Mouse (Mus musculus): ENCODE measurements around the gene Gosr1. TPM values are rescaled to one million over a fixed set of nuclear protein-coding genes. Genes with fewer than 3 reads are reported as not detected.
"Not testable (repeated sequence)": the region's sequence is repeated elsewhere in the genome, so short reads cannot be mapped to it uniquely, and the experiment has no call there.

Gosr1 gene
- 32.7 and 33.7 TPM in 2 replicates for polyA plus RNA-seq (2014; fragmentation: Nextera tagmentation; extraction: Ambion mirVana)

DNA sequence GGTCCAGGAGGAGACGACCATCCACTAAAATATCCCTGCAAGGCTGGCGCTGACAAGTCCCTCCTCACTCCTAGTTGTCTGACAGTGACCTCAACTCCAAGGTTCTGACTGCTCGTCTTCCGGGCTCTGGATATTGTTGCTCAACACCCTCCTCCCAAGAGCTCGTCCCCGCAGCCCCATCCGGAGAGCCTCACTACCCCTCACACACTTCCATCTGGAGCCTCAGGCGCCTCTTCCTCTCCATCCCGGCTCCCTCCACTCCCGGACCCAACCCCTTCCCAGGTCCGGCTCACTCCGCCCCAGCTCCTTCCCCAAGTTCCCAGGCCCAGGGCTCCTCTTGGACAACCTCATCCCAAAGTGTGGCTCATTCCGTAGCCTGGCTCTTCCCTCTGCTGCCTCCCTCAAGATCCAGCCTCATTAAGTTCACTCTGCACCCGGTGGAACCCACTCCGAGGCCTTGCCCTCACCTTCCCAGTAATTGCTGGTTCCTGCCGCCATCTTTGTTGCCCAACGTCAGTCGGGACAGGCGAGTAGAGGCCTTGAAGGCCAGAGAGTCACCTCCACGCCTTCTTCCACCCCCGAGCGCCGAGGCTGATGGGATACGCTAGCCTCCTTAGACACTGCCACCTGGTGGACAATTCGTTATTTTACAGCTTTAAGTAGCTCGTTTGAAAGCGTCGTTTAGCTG is at the start of gene Gosr1:
Gosr1 (minus strand) TSS at position 527 of the 688 bp plus-strand sequence.
- Histone ChIP-seq H3K4me3 (ENCODE audit: low read depth, low read length) (peak within 1 kb of the TSS; percentile 82), H3K9me3 (ENCODE audit: control insufficient read depth, low read length) (no peaks in the 10 kb centered on the region), H3K27me3 (ENCODE audit: control insufficient read depth, insufficient read depth, low read length) (no peaks in the 10 kb centered on the region), H3K9ac (ENCODE audit: low read length) (peak within 1 kb of the TSS; percentile 87), H3K27ac (replicated peaks; ENCODE audit: low read depth, low read length) (no peak within 1 kb of the TSS), H3K4me2 (ENCODE audit: low read depth, severe bottlenecking) (peak within 1 kb of the TSS; percentile 41), H3K4me1 (ENCODE audit: control insufficient read depth, insufficient read depth, low read length) (no peaks in the 10 kb centered on the region), H3K36me3 (ENCODE audit: control insufficient read depth, insufficient read depth, low read length) (peaks cover 7% of the 10 kb centered on the region; the same call in 1 of the 2 replicates)
- WGBS = under 1% methylated on average over 28 of the region's 28 CpGs
- peak; percentile 87 for ATAC-seq (ENCODE audit: insufficient number of reproducible peaks, low FRiP score, low TSS enrichment, low read depth)
- DNase-seq (ENCODE audit: low spot score) = peak; percentile 94

GRCm38 (mm10) chr11:76810706-76811495 is 47.5 kb upstream of the Gosr1 start:
- no peak overlapping the region for H3K27ac ChIP-seq (replicated peaks; ENCODE audit: low read depth, low read length)
- no peaks in the 10 kb centered on the region for H3K27me3 ChIP-seq (ENCODE audit: control insufficient read depth, insufficient read depth, low read length)
- H3K36me3 ChIP-seq (ENCODE audit: control insufficient read depth, insufficient read depth, low read length) = 0 out of 2 replicates have a peak, but pooled peaks cover 2% of the 10 kb centered on the region
- no peak overlapping the region for H3K4me3 ChIP-seq (ENCODE audit: low read depth, low read length)
- H3K4me2 ChIP-seq (ENCODE audit: low read depth, severe bottlenecking) = no peak overlapping the region
- no peaks in the 10 kb centered on the region for H3K4me1 ChIP-seq (ENCODE audit: control insufficient read depth, insufficient read depth, low read length)
- ATAC-seq (ENCODE audit: insufficient number of reproducible peaks, low FRiP score, low TSS enrichment, low read depth) = no peak
- no peak overlapping the region for H3K9ac ChIP-seq (ENCODE audit: low read length)
- H3K9me3 ChIP-seq (ENCODE audit: control insufficient read depth, low read length) = no peaks in the 10 kb centered on the region
- DNase-seq (ENCODE audit: low spot score) = no peak
- 85% methylated on average over 9 of the region's 9 CpGs for WGBS

DNA sequence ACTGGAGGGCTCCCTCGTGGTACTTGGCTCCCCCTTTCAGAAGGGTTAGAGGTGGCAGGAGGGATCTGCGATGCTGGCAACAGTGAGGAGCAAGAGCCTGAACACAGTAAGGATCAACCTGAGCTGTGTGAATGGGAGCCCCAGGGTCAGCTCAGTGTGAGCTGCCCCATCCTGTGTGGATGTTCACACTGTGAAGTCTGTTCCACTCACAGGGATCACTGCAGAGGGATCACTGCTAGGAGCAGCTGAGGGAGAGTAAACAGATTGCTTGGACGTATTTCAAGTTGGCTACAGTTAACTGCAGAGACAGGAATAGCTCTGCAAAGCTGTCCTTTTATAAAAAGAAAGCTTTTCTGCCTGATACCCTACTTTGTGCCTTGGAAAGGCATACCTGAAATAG is 46.1 kb upstream of the Gosr1 start:
- WGBS = 67% methylated on average over 3 of the region's 3 CpGs
- H3K36me3 ChIP-seq (ENCODE audit: control insufficient read depth, insufficient read depth, low read length) = peaks cover 2% of the 10 kb centered on the region; the same call in 1 of the 2 replicates
- no peaks in the 10 kb centered on the region for H3K27me3 ChIP-seq (ENCODE audit: control insufficient read depth, insufficient read depth, low read length)
- ATAC-seq (ENCODE audit: insufficient number of reproducible peaks, low FRiP score, low TSS enrichment, low read depth) = no peak
- no peak for DNase-seq (ENCODE audit: low spot score)
- H3K4me2 ChIP-seq (ENCODE audit: low read depth, severe bottlenecking) = no peak overlapping the region
- no peak overlapping the region for H3K9ac ChIP-seq (ENCODE audit: low read length)
- no peak overlapping the region for H3K27ac ChIP-seq (replicated peaks; ENCODE audit: low read depth, low read length)
- H3K4me1 ChIP-seq (ENCODE audit: control insufficient read depth, insufficient read depth, low read length) = no peaks in the 10 kb centered on the region
- H3K9me3 ChIP-seq (ENCODE audit: control insufficient read depth, low read length) = no peaks in the 10 kb centered on the region
- no peak overlapping the region for H3K4me3 ChIP-seq (ENCODE audit: low read depth, low read length)

GRCm38 (mm10) chr11:76808550-76808949 is 45.2 kb upstream of the Gosr1 start:
- H3K9me3 ChIP-seq (ENCODE audit: control insufficient read depth, low read length) = no peaks in the 10 kb centered on the region
- no peak for DNase-seq (ENCODE audit: low spot score)
- H3K4me2 ChIP-seq (ENCODE audit: low read depth, severe bottlenecking) = no peak overlapping the region
- no peak overlapping the region for H3K9ac ChIP-seq (ENCODE audit: low read length)
- WGBS = 94% methylated on average over 7 of the region's 7 CpGs
- no peak for ATAC-seq (ENCODE audit: insufficient number of reproducible peaks, low FRiP score, low TSS enrichment, low read depth)
- H3K4me3 ChIP-seq (ENCODE audit: low read depth, low read length) = no peak overlapping the region
- no peak overlapping the region for H3K27ac ChIP-seq (replicated peaks; ENCODE audit: low read depth, low read length)
- H3K4me1 ChIP-seq (ENCODE audit: control insufficient read depth, insufficient read depth, low read length) = no peaks in the 10 kb centered on the region
- peaks cover 2% of the 10 kb centered on the region; the same call in 1 of the 2 replicates for H3K36me3 ChIP-seq (ENCODE audit: control insufficient read depth, insufficient read depth, low read length)
- no peaks in the 10 kb centered on the region for H3K27me3 ChIP-seq (ENCODE audit: control insufficient read depth, insufficient read depth, low read length)

DNA sequence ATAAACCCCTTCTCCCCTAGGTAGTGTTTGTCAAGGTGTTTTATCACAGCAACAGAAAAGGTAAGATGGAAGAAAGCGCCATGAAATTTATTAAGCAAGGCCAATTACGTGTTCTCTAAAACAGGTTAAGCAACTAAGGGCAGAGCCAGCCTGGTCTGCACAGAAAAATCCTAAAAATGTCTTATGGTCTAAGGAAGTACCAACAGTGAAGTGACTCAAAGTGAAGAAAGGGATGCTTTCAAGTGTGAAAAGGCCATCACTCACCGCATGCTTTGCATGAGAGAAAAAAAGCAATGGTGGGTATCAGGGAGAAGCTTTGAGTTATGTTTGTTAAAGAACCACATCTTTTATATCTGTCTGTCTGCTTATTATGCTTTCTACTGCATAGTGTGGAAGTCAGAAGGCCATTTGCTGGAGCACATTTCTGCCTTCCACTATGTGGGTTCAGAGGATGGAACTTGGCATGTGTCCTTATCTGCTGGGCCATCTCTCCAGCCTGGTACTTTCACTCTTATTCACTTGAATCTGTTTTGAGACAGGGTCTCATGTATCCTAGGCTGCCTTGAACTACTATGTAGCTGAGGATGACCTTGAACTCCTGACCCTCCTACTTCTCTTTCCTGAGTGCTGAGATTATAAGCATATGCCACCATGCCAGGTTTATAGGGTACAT is 43.8 kb upstream of the Gosr1 start:
- Histone ChIP-seq H3K9ac (ENCODE audit: low read length) (no peak overlapping the region), H3K9me3 (ENCODE audit: control insufficient read depth, low read length) (no peaks in the 10 kb centered on the region), H3K27me3 (ENCODE audit: control insufficient read depth, insufficient read depth, low read length) (no peaks in the 10 kb centered on the region), H3K4me3 (ENCODE audit: low read depth, low read length) (no peak overlapping the region), H3K4me2 (ENCODE audit: low read depth, severe bottlenecking) (no peak overlapping the region), H3K4me1 (ENCODE audit: control insufficient read depth, insufficient read depth, low read length) (no peaks in the 10 kb centered on the region), H3K27ac (replicated peaks; ENCODE audit: low read depth, low read length) (no peak overlapping the region), H3K36me3 (ENCODE audit: control insufficient read depth, insufficient read depth, low read length) (peaks cover 2% of the 10 kb centered on the region; the same call in 1 of the 2 replicates)
- no peak for ATAC-seq (ENCODE audit: insufficient number of reproducible peaks, low FRiP score, low TSS enrichment, low read depth)
- 89% methylated on average over 3 of the region's 3 CpGs for WGBS
- no peak for DNase-seq (ENCODE audit: low spot score)

- Histone ChIP-seq H3K27ac (replicated peaks; ENCODE audit: low read depth, low read length) (no peak overlapping the region), H3K27me3 (ENCODE audit: control insufficient read depth, insufficient read depth, low read length) (no peaks in the 10 kb centered on the region), H3K9ac (ENCODE audit: low read length) (no peak overlapping the region), H3K9me3 (ENCODE audit: control insufficient read depth, low read length) (no peaks in the 10 kb centered on the region), H3K4me3 (ENCODE audit: low read depth, low read length) (no peak overlapping the region), H3K4me2 (ENCODE audit: low read depth, severe bottlenecking) (no peak overlapping the region), H3K4me1 (ENCODE audit: control insufficient read depth, insufficient read depth, low read length) (no peaks in the 10 kb centered on the region), H3K36me3 (ENCODE audit: control insufficient read depth, insufficient read depth, low read length) (peaks cover 2% of the 10 kb centered on the region; the same call in 1 of the 2 replicates)
- DNase-seq (ENCODE audit: low spot score) (no peak), ATAC-seq (ENCODE audit: insufficient number of reproducible peaks, low FRiP score, low TSS enrichment, low read depth) (no peak)
- WGBS = 70% methylated on average over 4 of the region's 4 CpGs
These were observed 42.6 kb upstream of the Gosr1 start for GRCm38 (mm10) chr11:76806026-76806425.

DNA sequence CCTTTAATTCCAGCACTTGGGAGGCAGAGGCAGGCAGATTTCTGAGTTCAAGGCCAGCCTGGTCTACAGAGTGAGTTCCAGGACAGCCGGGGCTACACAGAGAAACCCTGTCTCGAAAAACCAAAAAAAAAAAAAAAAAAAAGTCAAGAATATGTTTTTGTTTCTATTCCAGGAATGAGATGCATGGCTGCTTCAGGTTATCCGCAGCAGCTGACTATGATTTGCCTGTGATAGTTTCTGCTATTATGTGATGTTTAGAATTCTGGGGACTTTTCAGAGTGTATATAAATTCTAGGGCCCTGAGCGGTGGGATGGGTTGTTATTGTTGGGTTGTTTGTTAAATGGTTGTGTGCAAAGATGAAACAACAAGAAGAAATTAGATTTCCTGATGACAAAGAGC is 41.7 kb upstream of the Gosr1 start:
- not testable (repeated sequence) for H3K27ac ChIP-seq (replicated peaks; ENCODE audit: low read depth, low read length); H3K4me2 ChIP-seq (ENCODE audit: low read depth, severe bottlenecking); DNase-seq (ENCODE audit: low spot score); H3K36me3 ChIP-seq (ENCODE audit: control insufficient read depth, insufficient read depth, low read length); H3K4me1 ChIP-seq (ENCODE audit: control insufficient read depth, insufficient read depth, low read length); H3K9me3 ChIP-seq (ENCODE audit: control insufficient read depth, low read length); H3K27me3 ChIP-seq (ENCODE audit: control insufficient read depth, insufficient read depth, low read length); H3K9ac ChIP-seq (ENCODE audit: low read length); H3K4me3 ChIP-seq (ENCODE audit: low read depth, low read length); ATAC-seq (ENCODE audit: insufficient number of reproducible peaks, low FRiP score, low TSS enrichment, low read depth)
- WGBS = 94% methylated on average over 3 of the region's 4 CpGs

GRCm38 (mm10) chr11:76803266-76803665 is 39.9 kb upstream of the Gosr1 start:
- H3K36me3 ChIP-seq (ENCODE audit: control insufficient read depth, insufficient read depth, low read length) = no peaks in the 10 kb centered on the region; the same call in 1 of the 2 replicates
- WGBS = 87% methylated on average over 3 of the region's 3 CpGs
- no peaks in the 10 kb centered on the region for H3K27me3 ChIP-seq (ENCODE audit: control insufficient read depth, insufficient read depth, low read length)
- no peak overlapping the region for H3K9ac ChIP-seq (ENCODE audit: low read length)
- no peaks in the 10 kb centered on the region for H3K9me3 ChIP-seq (ENCODE audit: control insufficient read depth, low read length)
- no peak overlapping the region for H3K4me3 ChIP-seq (ENCODE audit: low read depth, low read length)
- H3K27ac ChIP-seq (replicated peaks; ENCODE audit: low read depth, low read length) = no peak overlapping the region
- no peak for ATAC-seq (ENCODE audit: insufficient number of reproducible peaks, low FRiP score, low TSS enrichment, low read depth)
- DNase-seq (ENCODE audit: low spot score) = no peak
- no peak overlapping the region for H3K4me2 ChIP-seq (ENCODE audit: low read depth, severe bottlenecking)
- no peaks in the 10 kb centered on the region for H3K4me1 ChIP-seq (ENCODE audit: control insufficient read depth, insufficient read depth, low read length)
